11 mouse cellular contexts compared by ENCODE assay signal in the genomic region with DNA sequence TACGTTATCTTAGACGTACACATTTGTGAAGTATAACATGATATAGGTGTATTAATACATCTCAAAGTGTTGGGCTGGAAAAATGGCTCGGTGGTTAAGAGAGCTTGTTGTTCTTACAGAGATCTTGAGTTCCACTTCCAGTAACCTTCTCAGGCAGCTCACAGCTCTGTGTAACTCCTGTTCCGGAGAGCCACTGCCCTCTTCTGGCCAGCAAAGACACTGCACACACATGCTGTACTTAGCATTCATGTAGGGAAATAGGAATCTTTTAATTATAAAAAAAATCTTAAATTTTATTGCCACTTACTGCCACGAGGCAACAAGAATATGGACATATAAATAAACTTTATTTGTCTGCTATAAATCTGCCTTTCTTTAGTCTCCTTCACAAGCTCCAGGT. TPM values are rescaled to one million over a fixed set of nuclear protein-coding genes. Genes with fewer than 3 reads are reported as not detected.
A peak's percentile ranks its signal among the peaks of the same experiment; 100 is the strongest.
DNase-seq lines count a peak whose midpoint lies in the region; ATAC-seq and TF ChIP-seq lines count a peak whose summit lies in the region.
"Had no signal": no experiment of that assay in that cellular context is flagged by ENCODE, and none has a peak within 500 bp of the region (broad histone marks: within the 10 kb centered on the region; RNA-seq: fewer than 3 reads in every experiment).

No protein-coding gene starts in this region.

- no peaks in the 10 kb centered on the region for H3K27me3 ChIP-seq in kidney, embryonic 15.5 days
- no peaks in the 10 kb centered on the region for H3K27me3 ChIP-seq in thymus, adult 2 months (ENCODE audit: control insufficient read depth, insufficient read depth, low read length)
- H3K27me3 ChIP-seq in embryonic facial prominence, embryonic 10.5 days (replicated peaks; ENCODE audit: low read depth, poor library complexity, severe bottlenecking), result no peaks in the 10 kb centered on the region
- H3K27me3 ChIP-seq: limb, embryonic 12.5 days had no signal

- H3K36me3 ChIP-seq in kidney, embryonic 15.5 days, result no peaks in the 10 kb centered on the region
- no peaks in the 10 kb centered on the region for H3K36me3 ChIP-seq in thymus, adult 2 months (ENCODE audit: control insufficient read depth, insufficient read depth, low read length)
- no peaks in the 10 kb centered on the region for H3K36me3 ChIP-seq in embryonic facial prominence, embryonic 10.5 days (replicated peaks)
- H3K36me3 ChIP-seq: limb, embryonic 12.5 days had no signal

- ATAC-seq in kidney, embryonic 15.5 days (replicated peaks; ENCODE audit: low FRiP score), result no peak

- no peak overlapping the region for H3K9ac ChIP-seq in kidney, embryonic 15.5 days
- H3K9ac ChIP-seq: limb, embryonic 12.5 days had no signal

- no peak overlapping the region for H3K4me3 ChIP-seq in kidney, embryonic 15.5 days (replicated peaks)
- no peak overlapping the region for H3K4me3 ChIP-seq in thymus, adult 2 months (ENCODE audit: control insufficient read depth, insufficient read depth, low read length)
- no peak overlapping the region for H3K4me3 ChIP-seq in embryonic facial prominence, embryonic 10.5 days
- H3K4me3 ChIP-seq: limb, embryonic 12.5 days had no signal

- TF ChIP-seq CTCF in thymus, adult 2 months (IDR thresholded peaks at IDR 0.05; ENCODE audit: borderline replicate concordance, control insufficient read depth, extremely low read depth, insufficient read depth, low read length, poor library complexity), result no peak

- no peaks in the 10 kb centered on the region for H3K9me3 ChIP-seq in kidney, embryonic 15.5 days (replicated peaks)
- H3K9me3 ChIP-seq in embryonic facial prominence, embryonic 10.5 days, result no peaks in the 10 kb centered on the region
- H3K9me3 ChIP-seq: limb, embryonic 12.5 days had no signal

- 70% methylated on average over 5 of the region's 5 CpGs for WGBS in kidney, embryonic 15.5 days
- WGBS in thymus, adult 2 months, result 78% methylated on average over 5 of the region's 5 CpGs
- 72% methylated on average over 5 of the region's 5 CpGs for WGBS in embryonic facial prominence, embryonic 10.5 days

- TF ChIP-seq POLR2A in thymus, adult 2 months (IDR thresholded peaks at IDR 0.05; ENCODE audit: control insufficient read depth, extremely low read depth, insufficient read depth, low read length, poor library complexity), result no peak

- peak; percentile 30 for DNase-seq in kidney, postnatal 10 days
- peak; percentile 7 for DNase-seq in thymus, postnatal 4 days
- DNase-seq in thymus, adult 2 months, result no peak
- DNase-seq in embryonic facial prominence, embryonic 10.5 days (ENCODE audit: low spot score), result peak; percentile 30
- no peak for DNase-seq in spleen, adult 18-20 months
- DNase-seq in cerebellum, adult 11-12 months, result no peak
- DNase-seq: cerebellum, adult 8-10 months; heart, postnatal 4 days; thymus, adult 18-20 months had no signal

- no peak overlapping the region for H3K4me2 ChIP-seq in kidney, embryonic 15.5 days
- H3K4me2 ChIP-seq: limb, embryonic 12.5 days had no signal

- no peak overlapping the region for H3K27ac ChIP-seq in kidney, embryonic 15.5 days
- no peak overlapping the region for H3K27ac ChIP-seq in thymus, adult 2 months (ENCODE audit: control insufficient read depth, insufficient read depth, low read length)
- H3K27ac ChIP-seq in embryonic facial prominence, embryonic 10.5 days (replicated peaks), result no peak overlapping the region
- H3K27ac ChIP-seq: limb, embryonic 12.5 days had no signal

- no peaks in the 10 kb centered on the region for H3K4me1 ChIP-seq in kidney, embryonic 15.5 days
- no peaks in the 10 kb centered on the region for H3K4me1 ChIP-seq in thymus, adult 2 months (replicated peaks; ENCODE audit: control insufficient read depth, insufficient read depth, low read length)
- H3K4me1 ChIP-seq in embryonic facial prominence, embryonic 10.5 days, result no peaks in the 10 kb centered on the region
- H3K4me1 ChIP-seq: limb, embryonic 12.5 days had no signal

RNA-seq across cellular contexts. Expression of a gene that starts 56.3 kb away (rescaled TPM):
- polyA plus RNA-seq in kidney, embryonic 15.5 days (2015; fragmentation: Nextera tagmentation; extraction: Ambion mirVana), result 0.25 and 0.55 TPM in 2 replicates
- 0.54 and 0.97 TPM in 2 replicates for polyA plus RNA-seq in thymus, adult 2 months (2012; rRNA removed)
- 0.46 and 0.57 TPM in 2 replicates for polyA plus RNA-seq in embryonic facial prominence, embryonic 10.5 days (2016; fragmentation: Nextera tagmentation; extraction: Ambion mirVana)

Comparison
In these comparisons a context has a peak if more than half of its experiments do, and no peak if none do; other contexts are left out.
1. DNase-seq: peak in kidney, postnatal 10 days (single experiment), thymus, postnatal 4 days (single experiment) and embryonic facial prominence, embryonic 10.5 days (single experiment); none in thymus, adult 2 months (single experiment), spleen, adult 18-20 months (0 of 2) and cerebellum, adult 11-12 months (single experiment).